Mouse (Mus musculus): Measurements from ENCODE around the gene Zc3h7b. TPM values are rescaled to one million over a fixed set of nuclear protein-coding genes. Genes with fewer than 3 reads are reported as not detected.
"Not testable (repeated sequence)": the region's sequence is repeated elsewhere in the genome, so short reads cannot be mapped to it uniquely, and the experiment has no call there.

Zc3h7b gene
- total RNA-seq (2021): 10 to 100 TPM; 57.2 to 68.1 TPM
- long read RNA-seq, experiment 1, partial matches to known transcripts: 0 of 16 reads
- long read RNA-seq, experiment 1, other reads (novel, unspliced or antisense): 16 of 16 reads
- long read RNA-seq, experiment 2, full-length matches to known transcripts: 1 of 13 reads
- long read RNA-seq, experiment 2, partial matches to known transcripts: 0 of 13 reads
- long read RNA-seq, experiment 2, other reads (novel, unspliced or antisense): 12 of 13 reads

DNA sequence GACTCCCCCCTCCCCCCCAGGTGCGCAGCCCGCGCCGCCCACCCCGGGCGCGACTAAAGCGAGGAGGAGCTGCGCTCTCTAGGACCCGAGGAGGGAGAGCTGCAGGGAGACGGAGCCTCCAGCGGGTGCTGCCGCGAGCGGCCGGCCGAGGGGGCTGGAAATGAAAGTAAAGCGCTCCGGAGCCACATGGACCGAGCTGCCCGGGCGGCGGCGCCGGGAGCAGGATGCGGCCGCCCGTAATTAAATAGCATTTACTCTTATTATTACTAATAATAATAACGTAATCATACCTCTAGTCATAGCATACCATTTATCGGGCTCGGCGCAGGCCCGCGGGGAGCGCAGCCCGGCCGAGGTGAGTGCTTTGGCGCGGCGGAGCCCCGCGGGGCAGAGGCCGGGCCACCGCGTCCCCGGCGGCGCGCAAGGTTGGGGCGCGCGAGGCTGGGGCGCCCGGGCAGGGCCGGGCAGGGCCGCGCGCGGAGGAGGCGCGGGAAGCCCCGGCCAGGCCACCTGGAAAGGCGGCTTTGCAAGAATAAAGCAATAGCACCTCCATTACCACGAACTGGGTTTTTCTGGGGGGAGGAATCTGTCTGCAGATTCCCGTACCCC is at the start of gene Zc3h7b, which contains the start of gene Rangap1:
TSS of gene Zc3h7b (plus strand) at position 66 of the 609 bp plus-strand sequence.
TSS of gene Rangap1 (minus strand) at position 539 of the 609 bp plus-strand sequence.
- peak; percentile 79 to 84 for DNase-seq

DNA sequence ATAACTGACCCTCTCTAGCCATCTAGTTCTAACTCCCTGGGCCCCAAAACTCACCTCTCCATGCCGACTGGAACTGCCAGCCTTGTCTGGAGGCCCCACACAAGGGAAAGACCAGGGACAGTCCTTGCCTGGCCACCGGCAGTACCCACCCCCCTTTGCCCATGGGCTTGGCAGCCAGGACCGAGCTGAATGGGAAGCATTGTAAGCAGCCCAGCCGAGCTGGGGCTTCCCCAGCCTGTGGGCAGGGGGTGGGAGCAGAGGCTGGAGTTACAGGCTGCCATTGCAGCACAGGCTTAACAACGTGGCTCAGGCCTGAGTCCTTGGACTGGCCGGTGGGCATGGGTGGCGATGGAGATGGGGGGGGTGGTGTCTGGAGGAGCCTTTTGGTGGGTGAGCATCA is 47.7 kb upstream of the Zc3h7b start, which contains the start of gene Chadl:
TSS of gene Chadl (minus strand) at position 113 of the 400 bp plus-strand sequence.
- no peak for DNase-seq

DNA sequence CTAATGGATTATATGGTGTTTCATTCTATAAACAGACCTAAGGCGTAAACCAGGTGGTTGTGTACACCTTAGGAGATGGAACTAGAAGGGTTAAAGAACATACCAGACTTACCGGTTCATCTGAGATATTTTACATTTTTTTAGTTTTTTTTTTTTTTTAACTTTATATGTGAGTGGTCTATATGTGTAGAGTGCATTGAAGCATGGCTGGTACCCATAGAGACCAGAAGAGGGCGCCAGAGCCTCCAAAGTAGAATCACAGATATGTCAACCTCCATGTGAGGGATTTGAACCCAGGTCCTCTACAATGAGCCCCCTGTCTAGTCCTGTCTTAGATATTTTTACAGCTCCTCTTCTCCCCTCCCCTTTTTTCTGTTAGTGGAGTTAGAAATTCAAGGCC is 47.0 kb upstream of the Zc3h7b start:
- DNase-seq: peak; percentile 17 to 48

GRCm38 (mm10) chr15:81698532-81698931 is 46.3 kb upstream of the Zc3h7b start:
- no peak for DNase-seq

- DNase-seq: no peak
These were observed 44.7 kb upstream of the Zc3h7b start for GRCm38 (mm10) chr15:81700161-81700560.

- peak in 1 of 2 experiments; percentile 14 for DNase-seq
These were observed 44.3 kb upstream of the Zc3h7b start for GRCm38 (mm10) chr15:81700601-81701000.

- not testable (repeated sequence) for DNase-seq
These were observed 43.5 kb upstream of the Zc3h7b start for GRCm38 (mm10) chr15:81701350-81701749.

DNA sequence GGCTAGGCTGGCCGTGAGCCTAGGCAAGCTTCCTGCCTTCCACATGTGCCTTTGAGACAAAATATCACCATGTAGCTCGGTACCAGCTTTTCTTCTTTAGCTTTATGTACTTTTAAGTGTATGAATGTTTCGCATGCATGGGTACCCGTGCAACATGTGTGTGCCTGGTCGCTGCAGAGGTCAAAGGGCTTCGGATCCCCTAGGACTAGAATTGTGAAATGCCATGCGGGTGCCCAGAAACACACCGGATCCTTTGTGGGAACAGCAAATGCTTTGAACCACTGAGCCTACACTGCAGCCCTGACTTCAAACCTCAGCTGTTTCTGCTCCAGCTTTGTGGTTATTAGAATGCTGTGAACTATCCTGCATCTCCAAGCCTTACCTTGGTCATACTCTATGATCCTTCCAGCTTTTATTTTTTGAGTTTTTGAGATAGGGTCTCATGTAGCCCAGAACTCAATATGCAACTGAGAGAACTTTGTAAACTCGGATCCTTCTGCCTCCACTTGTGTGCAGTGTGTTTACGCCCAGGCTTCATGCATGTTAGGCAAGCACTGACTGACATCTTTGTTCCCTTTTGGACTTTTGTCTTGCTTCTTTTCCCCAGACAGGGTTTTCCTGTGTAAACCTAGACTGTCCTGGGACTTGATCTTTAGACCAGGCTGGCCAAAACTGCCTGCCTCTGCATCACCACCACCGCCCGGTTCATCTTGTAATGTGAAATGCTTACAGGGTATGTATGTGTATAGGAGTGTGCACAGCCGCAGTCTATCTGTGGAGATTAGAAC is 42.4 kb upstream of the Zc3h7b start:
- no peak for DNase-seq

DNA sequence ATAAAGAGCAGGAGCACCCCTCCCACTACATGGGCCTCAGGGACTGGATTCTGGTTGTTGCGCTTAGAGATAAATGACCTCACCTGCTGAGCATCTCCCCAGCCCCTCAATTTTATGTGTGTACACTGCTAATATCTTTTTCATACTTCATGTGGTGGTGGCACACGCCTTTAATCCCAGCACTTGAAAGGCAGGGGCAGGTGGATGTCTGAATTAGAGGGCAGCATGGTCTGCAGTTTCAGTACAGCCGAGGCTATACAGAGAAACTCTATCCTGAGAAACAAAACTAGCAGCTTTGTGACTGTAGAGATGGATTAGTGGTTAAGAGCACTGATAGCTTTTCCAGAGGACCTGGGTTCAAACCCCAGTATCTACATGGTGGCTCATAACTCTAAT is 41.8 kb upstream of the Zc3h7b start:
- DNase-seq: no peak

DNA sequence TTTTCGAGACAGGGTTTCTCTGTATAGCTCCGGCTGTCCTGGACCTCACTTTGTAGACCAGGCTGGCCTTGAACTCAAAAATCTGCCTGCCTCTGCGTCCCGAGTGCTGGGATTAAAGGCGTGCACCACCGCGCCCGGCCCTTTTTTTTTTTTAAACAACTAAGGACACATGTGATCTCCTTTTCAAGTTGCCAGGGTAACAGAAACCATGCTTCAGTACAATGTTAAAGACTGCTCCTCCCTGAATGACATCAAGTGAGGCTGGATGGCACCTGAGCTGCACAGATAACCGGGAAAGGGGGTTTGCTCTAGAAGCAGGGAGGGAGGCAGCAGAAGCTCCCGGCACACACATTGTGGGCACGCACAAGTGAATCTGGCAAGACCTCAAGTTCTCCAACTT is 35.9 kb upstream of the Zc3h7b start:
- no peak for DNase-seq

DNA sequence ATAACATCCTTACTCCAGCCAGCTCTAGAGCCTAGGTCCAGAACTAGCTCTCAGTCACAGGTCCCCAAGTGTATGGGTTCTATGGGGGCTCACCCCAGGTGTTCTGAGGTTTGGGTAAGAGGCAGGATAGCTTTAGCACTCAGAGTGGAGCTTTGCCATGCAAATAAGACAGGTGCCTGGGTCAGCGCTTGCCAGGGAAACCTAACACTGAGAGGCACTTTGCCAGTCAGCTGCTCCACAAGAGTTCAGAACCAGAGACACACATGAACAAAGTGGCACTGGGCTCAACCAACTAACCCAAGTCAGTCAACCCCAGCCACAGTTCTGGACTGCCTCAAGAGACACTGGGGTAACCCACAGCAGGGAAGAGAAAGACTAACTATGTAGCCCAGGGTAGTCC is 35.2 kb upstream of the Zc3h7b start:
- DNase-seq: no peak

DNA sequence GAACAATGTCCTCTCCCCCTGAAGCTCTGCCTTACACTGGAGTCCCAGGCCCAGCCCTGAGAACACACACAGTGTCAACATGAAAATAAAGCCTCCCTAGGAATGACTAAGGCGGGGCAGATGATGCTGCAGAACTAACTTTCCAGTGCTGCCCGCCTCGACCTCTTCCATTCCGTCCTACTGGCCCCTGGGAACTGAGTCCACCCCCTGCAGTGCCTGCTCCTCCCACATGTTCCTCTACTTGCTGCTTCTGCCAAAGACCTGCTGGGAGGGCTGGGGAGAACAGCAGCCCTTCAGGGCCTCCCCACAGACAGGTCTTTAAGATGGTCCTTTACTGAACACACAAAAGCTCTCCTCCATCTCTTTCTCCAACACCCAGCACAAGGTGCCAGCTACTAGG is 34.1 kb upstream of the Zc3h7b start:
- DNase-seq: no peak

DNA sequence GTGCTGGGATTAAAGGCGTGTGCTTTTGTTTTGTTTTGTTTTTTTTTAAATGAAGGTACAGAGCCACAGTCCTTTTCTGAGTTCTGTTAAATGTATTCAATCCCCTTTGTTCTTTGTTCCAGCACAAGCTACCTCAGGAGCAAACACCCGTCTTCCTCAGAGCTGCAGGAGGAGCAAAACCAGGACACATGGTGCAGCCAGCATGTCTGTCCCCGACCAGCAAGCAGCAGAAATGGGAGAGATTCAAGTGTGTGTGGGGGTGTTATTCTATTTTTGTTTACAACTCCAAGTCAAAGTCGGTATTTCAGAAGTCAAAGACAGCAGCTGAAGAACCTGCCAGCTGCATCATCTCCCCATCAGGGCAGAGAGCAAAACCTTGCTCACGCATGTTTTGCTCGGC is 31.1 kb upstream of the Zc3h7b start:
- no peak for DNase-seq

DNA sequence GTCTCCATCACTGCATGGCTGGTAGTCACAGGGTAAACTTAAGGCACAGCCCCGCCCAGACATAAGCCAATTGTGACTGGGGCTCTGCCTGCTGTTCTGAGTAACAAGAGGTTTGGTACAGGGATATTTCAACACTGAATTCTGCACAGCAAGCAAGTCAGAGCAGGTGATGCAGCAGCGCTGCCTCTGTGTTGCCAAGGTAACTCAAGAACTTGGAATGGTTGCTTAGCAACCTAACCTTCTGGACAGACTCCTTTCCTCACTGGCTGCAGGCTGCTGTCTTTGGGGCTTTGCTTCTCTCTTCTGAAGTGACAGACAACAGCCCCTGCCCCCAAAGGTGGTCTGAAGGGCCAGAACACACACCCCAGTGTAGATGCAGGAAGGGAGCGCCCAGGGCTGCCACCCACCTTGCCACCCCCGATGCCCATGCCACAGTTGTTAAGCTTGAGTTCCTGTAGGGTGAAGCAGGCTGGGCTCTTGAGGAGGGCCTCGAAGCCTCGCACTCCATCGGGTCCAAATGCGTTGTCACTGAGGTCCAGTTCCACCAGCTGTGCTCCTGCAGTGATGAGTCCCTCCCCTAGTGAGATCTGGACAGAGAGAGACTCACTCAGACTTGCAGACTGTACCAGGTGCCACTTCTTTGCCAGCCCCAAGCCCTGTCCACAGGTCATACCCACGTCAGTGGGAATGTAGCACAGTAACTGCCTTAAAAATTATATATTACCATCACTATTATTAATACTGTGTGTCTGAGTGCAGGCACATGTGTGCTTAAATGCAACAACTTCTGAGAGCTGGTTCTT is 26.3 kb upstream of the Zc3h7b start:
- DNase-seq: no peak

DNA sequence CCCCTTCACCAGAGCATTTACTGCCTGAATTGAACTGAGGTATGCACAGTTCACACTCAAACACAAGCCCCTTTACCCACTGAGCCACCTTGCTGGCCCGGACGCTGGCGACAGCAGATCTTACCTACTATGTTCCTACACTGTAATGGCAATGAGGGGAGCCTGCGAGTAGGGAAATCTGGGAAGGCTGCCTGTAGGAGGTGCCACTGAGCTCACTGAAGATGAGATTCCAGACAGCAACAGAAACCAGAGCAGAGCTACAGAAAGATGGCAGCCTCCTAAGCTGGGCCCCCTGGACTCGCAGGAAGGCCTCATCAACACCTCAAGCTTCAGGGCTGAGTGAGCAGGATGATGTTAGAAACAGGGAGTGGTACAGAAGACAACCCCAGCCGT is 25.7 kb upstream of the Zc3h7b start:
- no peak for DNase-seq

DNA sequence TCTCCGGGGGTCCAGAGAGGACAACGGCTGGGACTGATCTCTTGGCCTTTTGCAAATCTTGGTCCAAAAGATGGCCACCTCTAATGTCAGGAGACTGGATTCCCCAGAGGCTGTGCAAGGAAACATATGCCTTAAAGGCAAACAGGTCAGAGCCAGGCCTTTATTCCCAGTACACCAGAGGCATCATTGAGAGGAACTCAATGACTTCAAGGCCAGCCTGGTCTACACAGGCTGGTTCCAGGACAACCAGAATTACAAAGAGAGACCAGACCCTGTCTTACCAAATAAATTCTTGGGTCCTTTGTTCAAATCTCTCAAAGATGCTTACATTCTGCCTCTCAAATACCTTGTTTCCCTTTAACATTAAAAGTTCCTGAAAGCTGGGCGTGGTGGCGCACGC is 22.5 kb upstream of the Zc3h7b start:
- no peak for DNase-seq

DNA sequence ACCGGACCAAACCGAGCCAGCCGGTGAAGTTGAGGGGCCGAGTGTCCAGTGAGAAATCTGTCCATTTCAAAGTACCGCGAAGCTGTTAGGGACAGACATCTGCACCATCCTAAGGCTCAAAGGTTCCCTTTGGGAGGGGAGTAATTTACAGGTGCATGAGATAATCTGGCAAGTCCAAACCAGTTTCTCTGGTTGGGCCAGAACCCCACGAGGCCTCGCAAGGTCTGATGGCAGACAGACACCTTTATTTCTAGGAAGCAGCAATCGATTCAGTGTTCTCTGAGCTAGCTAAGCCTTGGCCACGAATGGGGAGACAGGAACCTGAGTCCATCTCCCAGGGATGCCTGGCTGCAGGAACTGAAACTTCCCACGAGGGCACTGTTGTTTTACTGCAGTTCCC is 21.2 kb upstream of the Zc3h7b start:
- DNase-seq: no peak

GRCm38 (mm10) chr15:81725965-81726364 is 18.9 kb upstream of the Zc3h7b start:
- DNase-seq: no peak

DNA sequence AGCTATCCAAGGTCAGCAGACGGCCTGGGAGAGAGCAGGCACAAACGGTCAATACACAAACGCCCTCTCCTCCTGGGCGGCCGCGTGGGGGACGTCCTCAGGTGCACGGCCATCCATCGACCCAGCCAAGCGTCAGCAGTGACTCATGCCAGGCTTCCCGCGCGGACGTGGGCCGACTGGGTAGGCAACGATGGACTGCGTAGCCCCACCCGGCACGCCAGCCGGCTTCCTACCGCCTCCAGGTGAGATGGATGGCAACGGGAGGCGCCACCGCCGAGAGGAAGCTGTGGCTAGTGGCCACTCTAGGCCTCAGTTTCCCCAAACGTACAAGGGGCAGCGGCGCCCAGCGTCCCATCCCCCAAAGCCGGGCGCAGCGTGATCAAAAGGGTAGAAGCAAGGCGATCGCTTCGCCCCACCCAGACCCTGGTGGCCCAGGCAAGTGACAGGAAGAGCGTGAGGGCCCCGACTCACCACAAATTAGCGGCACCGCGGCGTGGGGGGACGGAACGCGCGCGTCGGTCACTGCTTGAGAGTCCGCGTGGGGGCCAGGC is 15.5 kb upstream of the Zc3h7b start:
- peak in 1 of 2 experiments; percentile 26 for DNase-seq

DNA sequence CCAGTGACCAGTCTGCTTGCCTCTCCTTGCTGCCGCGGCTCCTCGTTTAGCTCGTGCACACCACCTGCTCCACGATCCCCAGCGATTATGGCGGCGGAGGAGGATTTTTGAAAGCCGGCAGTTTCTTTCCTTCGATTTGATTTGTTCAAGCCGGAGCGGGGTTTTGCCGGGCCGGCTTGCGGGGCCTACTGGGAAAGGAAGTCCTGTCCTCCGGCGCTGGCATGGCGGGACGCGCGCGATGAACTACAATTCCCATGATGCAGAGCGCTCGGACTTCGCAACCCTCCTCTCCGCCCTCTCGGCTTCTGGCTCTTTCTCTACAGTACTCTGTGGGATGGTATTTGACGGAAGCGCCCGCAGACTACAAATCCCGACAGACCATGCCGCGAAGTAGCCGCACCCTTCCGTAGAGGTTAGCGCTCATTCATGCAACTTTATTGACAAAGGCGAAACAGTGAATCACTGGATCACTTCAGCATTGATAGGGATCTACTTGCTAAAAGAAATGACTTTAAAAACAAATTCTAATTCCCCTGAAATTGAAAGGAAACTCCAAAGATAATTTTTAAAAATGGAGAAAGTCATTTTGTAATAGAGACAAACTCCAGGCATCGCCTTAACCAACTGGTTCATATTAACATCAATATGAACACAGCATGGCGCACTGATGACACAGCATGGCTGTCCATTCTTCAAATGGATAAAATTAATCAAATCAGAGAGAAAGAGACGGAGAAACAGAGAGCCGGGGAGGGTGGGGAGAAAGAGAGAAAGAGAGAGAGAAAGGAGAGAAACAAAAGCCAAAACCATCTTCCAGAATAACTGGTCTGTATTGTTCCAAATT is 14.8 kb upstream of the Zc3h7b start:
- peak; percentile 97 to 100 for DNase-seq

DNA sequence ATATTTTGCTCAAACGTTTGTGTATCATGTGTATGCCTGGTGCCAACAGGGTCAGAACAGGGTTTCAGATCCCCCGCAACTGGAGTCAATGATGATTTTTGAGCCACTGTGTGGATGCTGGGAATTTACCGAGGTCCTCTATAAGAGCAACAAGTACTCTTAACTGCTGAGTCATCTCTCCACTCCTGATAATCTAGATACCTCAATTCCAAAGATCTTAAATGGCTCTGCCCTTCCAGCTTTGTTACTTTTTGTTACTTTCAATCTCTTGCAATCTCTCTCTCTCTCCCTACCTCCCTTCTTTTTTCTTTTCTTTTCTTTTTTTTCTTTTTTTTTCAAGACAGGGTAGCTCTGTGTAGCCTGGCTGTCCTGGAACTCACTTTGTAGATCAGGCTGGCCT is 9.8 kb upstream of the Zc3h7b start:
- DNase-seq: no peak

Measured in heart, adult 18-20 months (tissue).